Mouse (Mus musculus) ovary, adult 10 weeks (tissue): ENCODE results near the gene Drd3. TPM values are rescaled to one million over a fixed set of nuclear protein-coding genes. Genes with fewer than 3 reads are reported as not detected.

Experiments
- polyA plus RNA-seq: library from polyadenylated mRNA; stranded (reverse); fragments of 350-450 nt; fragmentation: Illumina TruSeq; extraction: RNeasy Lipid Tissue Mini Kit (QIAGEN cat#74804); gene quantifications from one replicate; pipeline ENCODE4 v1.2.3, GENCODE M21; 2014

Gene Drd3
- not detected for polyA plus RNA-seq

GRCm38 (mm10) chr16:43753751-43754150, at the start of gene Drd3:
Gene Drd3, plus strand, starts transcription at chr16:43754026.

Other genes starting within 250 kb of the Drd3 start
- not detected for gene Tigit, start 89.9 kb upstream of the Drd3 start, polyA plus RNA-seq
- gene Ccdc191, start 135.8 kb downstream of the Drd3 start, polyA plus RNA-seq: 14.2 TPM
- gene Qtrt2, start 172.8 kb downstream of the Drd3 start, polyA plus RNA-seq: 27.0 TPM
- gene Zdhhc23, start 225.8 kb downstream of the Drd3 start, polyA plus RNA-seq: 10.3 TPM